Mouse (Mus musculus): Measurements from ENCODE around the gene Tpr.

DNA sequence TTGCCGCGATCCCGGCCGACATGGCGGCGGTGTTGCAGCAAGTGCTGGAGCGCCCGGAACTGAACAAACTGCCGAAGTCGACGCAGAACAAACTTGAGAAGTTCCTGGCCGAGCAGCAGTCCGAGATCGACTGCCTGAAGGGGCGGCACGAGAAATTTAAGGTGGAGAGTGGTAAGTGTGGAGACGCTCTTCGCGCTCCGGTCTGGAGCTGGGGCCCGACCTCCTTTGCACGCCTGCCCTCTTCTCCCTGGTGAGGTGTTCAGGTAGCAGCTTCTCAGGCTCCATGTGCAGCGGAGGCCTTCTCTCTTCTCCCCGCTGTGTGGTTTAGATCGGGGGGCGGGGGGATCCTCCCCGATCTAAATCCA lies 832 bp downstream of the Tpr start:
- TF ChIP-seq POLR2A (IDR thresholded peaks at IDR 0.05; ENCODE audit: extremely low read depth, insufficient read depth, low read length) (no peak), CTCF (IDR thresholded peaks at IDR 0.05; ENCODE audit: low read depth, low read length) (no peak)

Measured in liver, adult 2 months (tissue).